23 mouse cellular contexts compared by ENCODE assay signal in the genomic region with DNA sequence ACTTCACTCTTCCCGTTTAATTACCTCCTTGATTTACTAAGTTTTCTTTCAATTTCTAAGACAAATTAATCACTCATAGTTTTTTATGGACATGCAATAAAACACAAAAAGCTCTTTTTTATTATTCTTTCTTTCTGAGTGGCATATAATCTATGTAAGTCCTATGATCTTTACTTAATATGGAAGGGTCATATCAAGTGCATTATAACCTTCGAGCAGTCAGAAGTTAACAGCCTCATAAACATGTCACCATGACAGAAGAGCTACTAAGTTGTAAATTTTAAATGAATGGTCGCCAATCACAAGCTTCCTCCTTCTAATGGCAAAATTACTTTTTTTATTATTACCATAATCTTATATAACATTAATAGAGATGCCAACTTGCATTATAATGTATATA.
"Had no signal": no experiment of that assay in that cellular context is flagged by ENCODE, and none has a peak within 500 bp of the region (broad histone marks: within the 10 kb centered on the region; RNA-seq: fewer than 3 reads in every experiment).

No protein-coding gene starts in this region.

- H3K36me3 ChIP-seq: limb, embryonic 10.5 days; limb, embryonic 12.5 days; limb, embryonic 13.5 days; limb, embryonic 15.5 days; liver, embryonic 12.5 days; liver, embryonic 13.5 days; liver, embryonic 15.5 days; lung, embryonic 15.5 days; midbrain, embryonic 10.5 days; midbrain, embryonic 12.5 days; midbrain, embryonic 13.5 days; midbrain, embryonic 15.5 days; neural tube, embryonic 12.5 days had no signal

- H3K4me2 ChIP-seq: limb, embryonic 12.5 days; limb, embryonic 13.5 days; limb, embryonic 15.5 days; liver, embryonic 11.5 days; liver, embryonic 12.5 days; liver, embryonic 13.5 days; liver, embryonic 15.5 days; lung, embryonic 14.5 days; lung, embryonic 15.5 days; midbrain, embryonic 11.5 days; midbrain, embryonic 12.5 days; midbrain, embryonic 13.5 days; midbrain, embryonic 15.5 days; neural tube, embryonic 12.5 days had no signal

- H3K9me3 ChIP-seq: limb, embryonic 10.5 days; limb, embryonic 12.5 days; limb, embryonic 13.5 days; limb, embryonic 15.5 days; liver, embryonic 12.5 days; liver, embryonic 13.5 days; liver, embryonic 15.5 days; lung, embryonic 15.5 days; midbrain, embryonic 10.5 days; midbrain, embryonic 12.5 days; midbrain, embryonic 13.5 days; midbrain, embryonic 15.5 days; neural tube, embryonic 12.5 days had no signal

- ATAC-seq: liver, embryonic 12.5 days; liver, postnatal 0 days; lung, postnatal 0 days; midbrain, embryonic 13.5 days; midbrain, embryonic 15.5 days; midbrain, embryonic 16.5 days had no signal

- H3K27me3 ChIP-seq: limb, embryonic 13.5 days; limb, embryonic 15.5 days; liver, embryonic 12.5 days; liver, embryonic 13.5 days; liver, embryonic 15.5 days; lung, embryonic 15.5 days; megakaryocyte, embryonic 14.5 days; midbrain, embryonic 12.5 days; midbrain, embryonic 13.5 days; midbrain, embryonic 15.5 days; neural tube, embryonic 12.5 days had no signal

- H3K9ac ChIP-seq: limb, embryonic 12.5 days; limb, embryonic 13.5 days; limb, embryonic 15.5 days; liver, embryonic 12.5 days; liver, embryonic 13.5 days; liver, embryonic 14.5 days; liver, embryonic 15.5 days; liver, postnatal 0 days; lung, embryonic 14.5 days; lung, embryonic 15.5 days; midbrain, embryonic 12.5 days; midbrain, embryonic 13.5 days; midbrain, embryonic 15.5 days; neural tube, embryonic 12.5 days had no signal

- H3K4me1 ChIP-seq: limb, embryonic 10.5 days; limb, embryonic 12.5 days; limb, embryonic 13.5 days; limb, embryonic 15.5 days; liver, embryonic 12.5 days; liver, embryonic 13.5 days; liver, embryonic 15.5 days; lung, embryonic 15.5 days; megakaryocyte, embryonic 14.5 days; midbrain, embryonic 10.5 days; midbrain, embryonic 12.5 days; midbrain, embryonic 13.5 days; midbrain, embryonic 15.5 days; neural tube, embryonic 12.5 days had no signal

- H3K27ac ChIP-seq: limb, embryonic 10.5 days; limb, embryonic 12.5 days; limb, embryonic 13.5 days; limb, embryonic 15.5 days; liver, embryonic 12.5 days; liver, embryonic 13.5 days; liver, embryonic 14.5 days; liver, embryonic 15.5 days; lung, embryonic 15.5 days; macrophage; midbrain, embryonic 10.5 days; midbrain, embryonic 12.5 days; midbrain, embryonic 13.5 days; midbrain, embryonic 15.5 days; neural tube, embryonic 12.5 days had no signal

- H3K4me3 ChIP-seq: limb, embryonic 10.5 days; limb, embryonic 12.5 days; limb, embryonic 13.5 days; limb, embryonic 15.5 days; liver, embryonic 12.5 days; liver, embryonic 13.5 days; liver, embryonic 15.5 days; lung, embryonic 15.5 days; megakaryocyte, embryonic 14.5 days; midbrain, embryonic 10.5 days; midbrain, embryonic 12.5 days; midbrain, embryonic 13.5 days; midbrain, embryonic 15.5 days; myocyte; neural tube, embryonic 12.5 days had no signal
